Mouse (Mus musculus): Measurements from ENCODE around the gene Faf1. TPM values are rescaled to one million over a fixed set of nuclear protein-coding genes. Genes with fewer than 3 reads are reported as not detected.

Faf1 gene
- total and polyA plus RNA-seq, 3 experiments = 34.9 to 52.8 (median 38.2) TPM

- Histone ChIP-seq H3K9ac (ENCODE audit: insufficient read depth, low read depth) (no peak overlapping the region), H3K4me2 (ENCODE audit: insufficient read depth, low read depth, poor library complexity, severe bottlenecking) (no peak overlapping the region), H3K27ac (ENCODE audit: insufficient read depth, low read depth) (no peak overlapping the region), H3K4me3 (replicated peaks in 1 of 3; ENCODE audit: low read depth in 2 of 3, low read length in 2 of 3, poor library complexity in 1 of 3) (no peak overlapping the region), H3K36me3 (replicated peaks in 1 of 2; ENCODE audit: control insufficient read depth in 1 of 2, insufficient read depth in 1 of 2, low read length in 1 of 2) (no peaks in the 10 kb centered on the region), H3K79me2 (replicated peaks; ENCODE audit: control insufficient read depth, extremely low read depth, insufficient read depth, poor library complexity, severe bottlenecking) (no peaks in the 10 kb centered on the region), H3K27me3 (replicated peaks) (no peaks in the 10 kb centered on the region), H3K9me3 (replicated peaks; ENCODE audit: low read length) (no peaks in the 10 kb centered on the region), H3K4me1 (ENCODE audit: control insufficient read depth in 1 of 2, insufficient read depth in 2 of 2) (0 out of 4 replicates have a peak, but pooled peaks cover 0 to 2% of the 10 kb centered on the region in 2 experiments)
- dilution Hi-C loops (cut with MboI; ENCODE audit: extremely low pct_ligation_motif_present, extremely low pct_unique_long_range_greater_than_20kb, low sequenced_read_pairs) = no loop called here
- no peak for TF ChIP-seq USF1 (IDR thresholded peaks at IDR 0.05; ENCODE audit: low read depth, low read length)
- TF ChIP-seq RCOR1 (conservative IDR thresholded peaks at IDR 0.05; ENCODE audit: low read depth, low read length) = no peak
- no peak for TF ChIP-seq ETS1 (conservative IDR thresholded peaks at IDR 0.05; ENCODE audit: low read depth, low read length)
- TF ChIP-seq MAFK (IDR thresholded peaks at IDR 0.05; ENCODE audit: insufficient replicate concordance, low read length) = no peak
- TF ChIP-seq MAZ (IDR thresholded peaks at IDR 0.05; ENCODE audit: low read depth, low read length) = no peak
- no peak for TF ChIP-seq EP300 (IDR thresholded peaks at IDR 0.05; ENCODE audit: low read length)
- DNase-seq (ENCODE audit: extremely low read depth) = no peak
- in situ Hi-C loops (cut with MboI; ENCODE audit: low pct_ligation_motif_present, low pct_unique_long_range_greater_than_20kb, low sequenced_read_pairs) = no loop called here
These were observed 29.1 kb upstream of the Faf1 start for GRCm38 (mm10) chr4:109647281-109647680.

- 0 out of 4 replicates have a peak, but pooled peaks cover 0 to 2% of the 10 kb centered on the region in 2 experiments for H3K4me1 ChIP-seq (ENCODE audit: control insufficient read depth in 1 of 2, insufficient read depth in 2 of 2)
- H3K9ac ChIP-seq (ENCODE audit: insufficient read depth, low read depth) = no peak overlapping the region
- no peaks in the 10 kb centered on the region for H3K79me2 ChIP-seq (replicated peaks; ENCODE audit: control insufficient read depth, extremely low read depth, insufficient read depth, poor library complexity, severe bottlenecking)
- H3K27me3 ChIP-seq (replicated peaks) = no peaks in the 10 kb centered on the region
- H3K27ac ChIP-seq (ENCODE audit: insufficient read depth, low read depth) = no peak overlapping the region
- dilution Hi-C loops (cut with MboI; ENCODE audit: extremely low pct_ligation_motif_present, extremely low pct_unique_long_range_greater_than_20kb, low sequenced_read_pairs) (no loop called here), in situ Hi-C loops (cut with MboI; ENCODE audit: low pct_ligation_motif_present, low pct_unique_long_range_greater_than_20kb, low sequenced_read_pairs) (no loop called here)
- H3K9me3 ChIP-seq (replicated peaks; ENCODE audit: low read length) = no peaks in the 10 kb centered on the region
- DNase-seq (ENCODE audit: extremely low read depth) = no peak
- H3K4me2 ChIP-seq (ENCODE audit: insufficient read depth, low read depth, poor library complexity, severe bottlenecking) = no peak overlapping the region
- no peak overlapping the region for H3K4me3 ChIP-seq (replicated peaks in 1 of 3; ENCODE audit: low read depth in 2 of 3, low read length in 2 of 3, poor library complexity in 1 of 3)
- TF ChIP-seq SIN3A (IDR thresholded peaks at IDR 0.05; ENCODE audit: low read length) (no peak), JUN (IDR thresholded peaks at IDR 0.05; ENCODE audit: insufficient read depth, low read depth, low read length) (no peak), CTCF (conservative IDR thresholded peaks at IDR 0.05 in 1 of 2, IDR thresholded peaks at IDR 0.05 in 1 of 2; ENCODE audit: low read depth in 2 of 2, low read length in 2 of 2) (no peak), ZNF384 (IDR thresholded peaks at IDR 0.05; ENCODE audit: low read depth, low read length) (no peak), EP300 (IDR thresholded peaks at IDR 0.05; ENCODE audit: low read length) (no peak), GABPA (IDR thresholded peaks at IDR 0.05; ENCODE audit: insufficient replicate concordance, low read depth, low read length) (no peak), POLR2AphosphoS2 (IDR thresholded peaks at IDR 0.05; ENCODE audit: low read depth, low read length) (no peak), MAFK (IDR thresholded peaks at IDR 0.05; ENCODE audit: insufficient replicate concordance, low read length) (no peak), ELF1 (IDR thresholded peaks at IDR 0.05; ENCODE audit: low read depth, low read length) (no peak), ZMIZ1 (IDR thresholded peaks at IDR 0.05; ENCODE audit: low read depth, low read length) (no peak)
- H3K36me3 ChIP-seq (replicated peaks in 1 of 2; ENCODE audit: control insufficient read depth in 1 of 2, insufficient read depth in 1 of 2, low read length in 1 of 2) = no peaks in the 10 kb centered on the region
These were observed 27.1 kb upstream of the Faf1 start for GRCm38 (mm10) chr4:109649331-109649730.
